Mouse (Mus musculus): ENCODE measurements around the gene Aftph. TPM values are rescaled to one million over a fixed set of nuclear protein-coding genes. Genes with fewer than 3 reads are reported as not detected.

Gene Aftph
- total RNA-seq, 4 experiments from 2014 or later, result 82.4 to 105 (median 92.6) TPM

- DNase-seq (ENCODE audit: low spot score in 2 of 2), result no peak
Measured at GRCm38 (mm10) chr11:20729403-20729802, 12.0 kb downstream of the Aftph start.

GRCm38 (mm10) chr11:20728044-20728443, 13.3 kb downstream of the Aftph start:
- no peak for DNase-seq (ENCODE audit: low spot score in 2 of 2)

GRCm38 (mm10) chr11:20723572-20723971, 17.8 kb downstream of the Aftph start:
- DNase-seq (ENCODE audit: low spot score in 2 of 2), result no peak

- no peak for DNase-seq (ENCODE audit: low spot score in 2 of 2)
Measured at GRCm38 (mm10) chr11:20712068-20712671, 29.2 kb downstream of the Aftph start.

GRCm38 (mm10) chr11:20691000-20691399, 50.4 kb downstream of the Aftph start:
- peak; percentile 20 to 33 for DNase-seq (ENCODE audit: low spot score in 2 of 2)

GRCm38 (mm10) chr11:20681679-20682078, 59.7 kb downstream of the Aftph start:
- DNase-seq (ENCODE audit: low spot score in 2 of 2), result no peak

GRCm38 (mm10) chr11:20680781-20681180, 60.6 kb downstream of the Aftph start:
- DNase-seq (ENCODE audit: low spot score in 2 of 2), result no peak

- DNase-seq (ENCODE audit: low spot score in 2 of 2), result no peak
Measured at GRCm38 (mm10) chr11:20679396-20679795, 62.0 kb downstream of the Aftph start.

- no peak for DNase-seq (ENCODE audit: low spot score in 2 of 2)
Measured at GRCm38 (mm10) chr11:20672513-20672912, 68.9 kb downstream of the Aftph start.

GRCm38 (mm10) chr11:20671789-20672392, 69.5 kb downstream of the Aftph start:
- no peak for DNase-seq (ENCODE audit: low spot score in 2 of 2)

GRCm38 (mm10) chr11:20664878-20665277, 76.5 kb downstream of the Aftph start:
- no peak for DNase-seq (ENCODE audit: low spot score in 2 of 2)

- no peak for DNase-seq (ENCODE audit: low spot score in 2 of 2)
Measured at GRCm38 (mm10) chr11:20663580-20664198, 77.7 kb downstream of the Aftph start.

- DNase-seq (ENCODE audit: low spot score in 2 of 2), result no peak
Measured at GRCm38 (mm10) chr11:20662811-20663210, 78.6 kb downstream of the Aftph start.

GRCm38 (mm10) chr11:20661652-20662051, 79.7 kb downstream of the Aftph start:
- no peak for DNase-seq (ENCODE audit: low spot score in 2 of 2)

- no peak for DNase-seq (ENCODE audit: low spot score in 2 of 2)
Measured at GRCm38 (mm10) chr11:20660111-20661097, 81.0 kb downstream of the Aftph start.

GRCm38 (mm10) chr11:20659094-20659493, 82.3 kb downstream of the Aftph start:
- no peak for DNase-seq (ENCODE audit: low spot score in 2 of 2)

GRCm38 (mm10) chr11:20656711-20657057, 84.7 kb downstream of the Aftph start:
- no peak for DNase-seq (ENCODE audit: low spot score in 2 of 2)

- DNase-seq (ENCODE audit: low spot score in 2 of 2), result peak; percentile 40 to 73
Measured at GRCm38 (mm10) chr11:20655795-20656710, 85.3 kb downstream of the Aftph start.

- no peak for DNase-seq (ENCODE audit: low spot score in 2 of 2)
Measured at GRCm38 (mm10) chr11:20651166-20651565, 90.2 kb downstream of the Aftph start.

GRCm38 (mm10) chr11:20650006-20650639, 91.3 kb downstream of the Aftph start:
- DNase-seq (ENCODE audit: low spot score in 2 of 2), result no peak
